Mouse (Mus musculus) kidney, postnatal 14 days (tissue): ENCODE measurements around the gene Rab8b.
"Not testable (repeated sequence)": the region's sequence is repeated elsewhere in the genome, so short reads cannot be mapped to it uniquely, and the experiment has no call there.

Experiments
- DNase-seq: peaks from one replicate; pipeline ENCODE4 v3.0.0; 2022; ENCODE audit warnings: mixed read lengths

Rab8b gene

DNA sequence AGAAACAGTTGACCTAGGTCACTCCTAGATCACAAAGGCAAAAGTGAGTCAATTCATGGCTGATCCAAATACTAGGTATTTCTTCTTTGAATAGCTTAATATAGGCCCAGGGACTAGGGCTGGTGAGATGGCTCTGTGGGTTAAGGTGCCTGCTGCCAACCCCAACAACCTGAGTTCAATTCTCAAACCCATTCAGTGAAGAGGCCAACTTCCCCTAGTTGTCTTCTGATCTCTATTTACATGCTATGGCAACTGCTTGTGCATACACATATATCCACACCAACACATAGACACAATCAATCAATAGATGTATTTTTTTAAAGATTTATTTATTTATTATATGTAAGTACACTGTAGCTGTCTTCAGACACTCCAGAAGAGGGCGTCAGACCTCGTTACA is 34.9 kb downstream of the Rab8b start:
- DNase-seq: no peak

DNA sequence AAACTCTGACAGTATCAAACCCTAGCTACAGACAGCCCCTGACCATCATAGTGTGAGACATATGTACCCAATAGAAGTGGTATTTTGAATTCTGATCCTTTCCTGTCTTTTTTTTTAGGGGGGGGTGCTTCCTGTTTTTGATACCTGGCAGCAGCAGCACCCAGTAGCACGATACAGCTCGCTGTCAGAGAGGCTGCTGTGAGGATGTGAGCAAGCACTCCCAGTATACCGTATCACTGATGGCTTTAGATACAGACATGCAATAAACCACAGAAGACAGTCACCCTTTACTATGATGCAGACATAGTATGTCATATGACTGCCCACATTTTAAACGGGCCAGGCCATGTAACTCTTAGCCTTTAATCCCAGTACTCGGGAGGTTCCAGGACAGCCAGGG is 36.0 kb downstream of the Rab8b start:
- no peak for DNase-seq

- DNase-seq: peak; percentile 13
These were observed 37.1 kb downstream of the Rab8b start for GRCm38 (mm10) chr9:66882406-66882821.

- DNase-seq: no peak
These were observed 37.6 kb downstream of the Rab8b start for GRCm38 (mm10) chr9:66881858-66882257.

DNA sequence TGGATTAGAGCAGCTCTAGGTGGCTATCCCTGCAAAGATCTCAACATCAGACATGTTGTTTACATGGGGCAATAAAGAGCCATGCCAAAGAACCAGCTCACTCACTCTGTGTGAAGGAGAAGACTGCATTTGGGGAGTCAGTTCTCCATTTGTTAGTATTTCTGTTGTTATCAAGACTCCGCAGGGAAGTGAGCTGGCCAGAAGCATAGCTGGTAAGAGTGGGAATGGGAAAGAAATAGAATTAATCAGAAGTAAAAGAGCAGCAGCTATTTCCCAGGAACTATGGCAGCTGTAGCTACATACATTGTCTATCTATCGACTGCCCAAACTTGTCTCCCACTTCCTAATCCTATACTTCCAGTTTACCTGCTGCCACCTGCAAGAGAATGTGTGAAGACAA is 38.7 kb downstream of the Rab8b start:
- no peak for DNase-seq

GRCm38 (mm10) chr9:66879486-66879885 is 40.0 kb downstream of the Rab8b start:
- no peak for DNase-seq

DNA sequence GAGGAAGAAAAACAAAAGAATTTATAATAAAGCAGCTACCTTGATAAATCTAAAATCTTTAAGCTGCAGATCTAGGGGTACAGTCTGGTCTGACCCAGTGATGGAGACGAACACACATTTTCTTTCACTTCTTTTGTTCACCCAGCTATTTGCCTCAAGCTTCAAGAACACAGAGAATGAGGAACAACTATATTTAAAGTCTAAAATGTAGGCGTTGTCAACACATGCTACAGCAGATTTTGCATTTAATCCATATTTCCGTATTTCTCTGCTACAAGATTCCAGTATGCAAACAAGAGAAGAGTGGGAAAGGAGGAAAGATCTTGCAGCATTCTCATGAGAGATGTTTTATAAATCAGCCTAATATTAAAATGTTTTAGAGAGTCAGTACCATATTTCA is 40.6 kb downstream of the Rab8b start:
- no peak for DNase-seq

DNA sequence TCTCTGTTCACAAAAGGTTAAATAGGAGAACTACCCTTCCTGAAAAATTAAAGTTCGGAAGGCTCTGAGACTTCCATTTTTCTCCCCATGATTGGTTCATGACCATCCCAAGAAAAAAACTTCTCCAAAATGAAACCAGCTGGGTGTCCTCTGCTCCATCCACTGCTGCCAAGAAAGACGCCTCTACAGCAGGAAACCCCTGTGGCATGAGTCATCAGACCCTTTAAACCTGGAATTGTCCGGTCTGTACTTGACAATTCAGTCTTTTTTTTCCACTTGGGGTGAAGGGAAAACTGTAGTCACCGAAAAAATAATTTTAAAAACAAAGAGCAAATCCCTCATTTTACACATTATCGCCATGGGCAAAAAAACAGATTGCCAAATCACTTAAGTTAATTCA is 42.9 kb downstream of the Rab8b start:
- peak; percentile 64 for DNase-seq

DNA sequence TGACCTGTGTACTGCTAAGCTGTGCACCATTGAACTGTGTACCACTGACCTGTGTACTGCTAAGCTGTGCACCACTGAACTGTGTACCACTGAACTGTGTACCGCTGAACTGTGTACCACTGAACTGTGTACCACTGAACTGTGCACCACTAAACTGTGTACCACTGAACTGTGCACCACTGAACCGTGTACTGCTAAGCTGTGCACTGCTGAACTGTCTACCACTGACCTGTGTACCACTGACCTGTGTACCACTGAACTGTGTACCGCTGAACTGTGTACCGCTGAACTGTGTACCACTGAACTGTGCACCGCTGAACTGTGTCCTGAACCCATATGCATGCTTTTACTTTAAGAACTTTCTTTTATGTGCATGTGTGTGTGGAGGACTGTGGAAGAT is 45.2 kb downstream of the Rab8b start:
- no peak for DNase-seq

GRCm38 (mm10) chr9:66873531-66873930 is 46.0 kb downstream of the Rab8b start:
- no peak for DNase-seq

GRCm38 (mm10) chr9:66873009-66873408 is 46.5 kb downstream of the Rab8b start:
- DNase-seq: not testable (repeated sequence)

DNA sequence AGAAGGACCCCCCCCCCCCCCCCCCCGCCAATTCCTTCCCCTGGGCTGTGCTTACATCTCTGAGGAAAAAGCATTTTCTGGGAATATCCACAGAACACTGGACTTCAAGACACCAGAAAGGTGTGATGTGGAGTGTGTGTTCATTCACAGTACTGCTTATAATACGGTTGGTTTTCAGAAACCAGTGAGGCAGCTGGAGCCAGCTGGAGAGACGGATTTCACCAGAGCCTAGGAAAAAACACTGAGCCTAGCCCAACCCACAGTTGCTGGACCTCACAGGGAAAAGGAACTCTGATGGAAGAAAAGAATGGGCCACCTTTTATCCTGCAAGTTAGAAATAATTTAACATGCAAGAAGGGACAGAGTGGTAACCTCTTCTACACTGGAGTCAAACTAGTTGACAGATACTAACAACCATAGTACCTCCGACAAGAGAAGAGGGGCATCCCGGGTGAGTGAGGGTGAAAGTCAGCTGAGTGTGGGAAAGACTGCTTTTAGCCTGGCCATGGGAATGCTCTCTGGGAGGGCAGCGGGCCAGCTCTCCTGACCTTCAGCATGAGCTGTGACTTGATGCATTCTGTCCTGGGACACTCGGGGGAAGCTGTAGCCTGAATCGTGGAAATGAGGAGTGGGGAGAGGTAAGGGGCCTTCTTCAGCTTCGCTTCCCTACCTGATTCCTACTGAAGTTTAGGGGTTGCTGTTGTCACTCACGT is 47.3 kb downstream of the Rab8b start:
- peak; percentile 73 for DNase-seq

DNA sequence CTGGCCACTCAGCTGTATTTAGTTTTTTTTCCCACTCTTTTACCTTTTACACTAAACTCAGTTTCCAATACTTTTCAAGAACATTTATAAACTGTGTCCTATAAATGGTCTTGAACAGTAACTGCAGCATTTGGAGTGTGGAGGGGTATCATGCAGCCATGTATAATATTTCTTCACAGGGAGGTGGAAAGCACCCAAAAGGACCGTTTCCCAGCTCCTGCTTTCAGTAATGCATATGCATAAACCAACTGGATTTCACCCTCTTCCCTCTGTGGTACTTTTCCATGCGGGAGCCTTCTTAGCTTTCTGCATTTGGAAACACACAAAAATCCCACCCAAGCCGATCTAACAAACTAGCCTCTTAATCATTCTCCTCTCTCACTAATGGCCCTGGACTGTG is 54.8 kb downstream of the Rab8b start:
- DNase-seq: peak; percentile 18

DNA sequence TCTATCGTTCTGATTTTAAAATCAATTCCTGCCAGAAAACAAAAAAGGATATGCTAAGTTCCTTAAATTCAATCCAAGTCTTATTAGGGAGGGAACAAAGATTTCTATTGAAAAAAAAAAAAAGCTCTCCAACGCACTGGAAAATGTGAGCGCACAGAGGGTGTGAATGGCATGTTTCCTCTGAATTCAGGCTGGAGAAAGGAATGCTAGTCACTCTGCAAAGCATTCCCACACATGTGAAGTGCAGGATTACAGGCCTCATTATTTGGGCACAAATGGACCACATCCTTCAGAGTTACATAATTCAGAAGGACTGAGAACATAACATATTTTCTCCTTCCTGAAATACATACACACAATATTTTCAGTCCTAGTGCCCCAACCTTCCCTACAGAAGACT is 56.0 kb downstream of the Rab8b start:
- no peak for DNase-seq

- DNase-seq: no peak
These were observed 57.3 kb downstream of the Rab8b start for GRCm38 (mm10) chr9:66862202-66862601.

DNA sequence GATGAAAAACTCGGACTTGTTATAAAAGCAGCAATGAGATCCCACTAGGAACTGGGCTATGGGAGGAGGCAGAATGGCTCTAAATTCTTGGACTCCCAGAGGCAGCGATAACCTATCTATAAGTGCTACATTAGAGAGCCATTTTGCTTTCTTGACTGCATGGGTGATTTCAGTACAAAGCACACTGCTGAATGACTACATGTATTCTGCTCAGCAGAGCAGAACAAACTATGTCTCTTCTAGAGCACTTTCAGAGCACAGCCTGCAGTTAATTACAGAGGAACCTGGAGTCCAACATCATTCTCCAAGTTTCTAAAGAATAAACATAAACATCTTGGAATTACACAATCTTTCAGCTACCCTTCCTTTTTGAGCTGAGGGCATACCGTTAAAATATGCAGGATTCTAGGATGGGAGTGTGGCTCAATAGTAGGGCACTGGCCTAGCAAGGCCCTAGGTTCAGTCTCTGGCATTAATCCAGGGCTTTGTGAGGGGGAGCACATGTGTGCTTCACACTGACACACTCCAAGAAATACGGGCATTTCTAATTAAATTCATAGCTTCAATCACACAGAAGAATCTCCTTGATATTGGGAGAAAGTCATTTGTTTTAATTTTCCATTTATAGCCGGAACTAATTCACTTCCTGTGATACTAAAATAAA is 58.3 kb downstream of the Rab8b start:
- DNase-seq: peak; percentile 17

DNA sequence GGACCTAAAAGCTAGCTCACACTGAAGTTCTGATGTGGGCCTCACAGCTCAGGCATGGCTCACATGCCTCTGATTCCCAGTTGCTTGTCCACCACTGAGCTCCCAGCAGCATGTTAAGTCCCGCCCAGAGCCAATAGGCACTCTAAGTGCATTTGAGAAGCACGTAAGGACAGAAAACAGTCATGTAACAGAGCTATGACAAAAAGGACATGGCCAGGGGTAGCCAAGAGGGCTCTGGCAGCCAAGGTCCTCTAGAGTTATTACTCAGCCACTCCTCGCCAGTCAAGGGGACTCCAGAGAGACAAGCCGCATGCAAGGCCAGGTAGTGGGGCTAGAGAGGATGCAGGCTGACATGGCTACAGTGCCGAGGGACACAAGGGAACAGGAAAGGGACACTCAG is 60.0 kb downstream of the Rab8b start:
- no peak for DNase-seq

GRCm38 (mm10) chr9:66855865-66856264 is 63.6 kb downstream of the Rab8b start:
- DNase-seq: no peak

DNA sequence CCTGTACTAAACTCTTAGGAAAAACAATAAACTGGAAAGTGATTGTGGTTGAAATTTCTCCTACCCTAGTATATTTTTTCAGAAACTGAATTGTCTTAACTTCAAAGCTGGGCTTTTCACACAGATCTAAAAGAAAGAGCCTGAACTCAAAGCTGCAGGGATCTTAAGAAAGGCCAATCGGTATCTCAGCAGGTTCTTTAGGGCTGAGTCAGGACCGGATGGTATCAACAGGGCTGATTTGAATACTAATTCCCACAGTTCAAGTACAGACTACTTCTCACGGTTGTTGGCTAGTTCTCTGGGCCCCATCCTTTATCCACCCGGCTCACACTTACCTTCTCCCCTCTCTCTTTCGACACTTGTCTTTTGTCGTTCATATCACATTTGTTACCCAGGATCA is 66.9 kb downstream of the Rab8b start:
- no peak for DNase-seq

DNA sequence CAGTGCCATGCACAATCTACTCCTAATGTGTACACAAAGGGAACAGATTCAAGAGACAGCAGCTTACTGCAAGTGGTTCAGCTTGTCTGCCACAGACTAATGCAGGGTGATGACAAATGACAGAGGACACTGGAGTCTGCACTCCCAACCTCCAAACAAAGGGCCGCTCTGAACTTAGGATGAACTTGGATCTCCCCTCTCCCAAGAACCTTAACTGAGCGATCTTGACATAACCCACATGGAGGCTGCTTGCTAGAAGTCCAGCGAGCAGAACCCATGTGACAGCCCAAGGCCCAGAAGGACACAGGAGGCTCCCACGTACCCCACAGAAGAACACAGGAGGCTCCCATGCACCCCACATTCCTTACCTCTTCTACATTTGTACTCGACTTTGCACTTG is 68.5 kb downstream of the Rab8b start:
- DNase-seq: peak; percentile 41

DNA sequence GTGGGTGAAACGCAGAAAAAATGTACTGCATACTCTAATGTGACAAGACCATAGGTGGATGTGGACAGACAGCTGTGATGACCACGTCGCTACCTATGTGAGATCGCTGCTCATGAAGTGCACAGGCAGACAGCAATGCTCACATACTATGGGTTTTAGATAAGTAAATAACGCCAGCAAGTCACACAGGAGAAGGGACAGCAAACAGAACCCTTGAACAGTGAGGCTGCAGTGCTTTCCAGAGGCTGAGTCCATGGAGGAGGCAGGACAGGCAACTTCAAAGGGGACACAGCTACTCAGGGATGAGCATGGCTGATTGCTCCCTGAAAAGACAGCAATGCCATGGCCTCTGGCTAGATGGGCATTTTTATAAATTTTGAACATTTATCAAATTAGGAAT is 72.7 kb downstream of the Rab8b start:
- no peak for DNase-seq

DNA sequence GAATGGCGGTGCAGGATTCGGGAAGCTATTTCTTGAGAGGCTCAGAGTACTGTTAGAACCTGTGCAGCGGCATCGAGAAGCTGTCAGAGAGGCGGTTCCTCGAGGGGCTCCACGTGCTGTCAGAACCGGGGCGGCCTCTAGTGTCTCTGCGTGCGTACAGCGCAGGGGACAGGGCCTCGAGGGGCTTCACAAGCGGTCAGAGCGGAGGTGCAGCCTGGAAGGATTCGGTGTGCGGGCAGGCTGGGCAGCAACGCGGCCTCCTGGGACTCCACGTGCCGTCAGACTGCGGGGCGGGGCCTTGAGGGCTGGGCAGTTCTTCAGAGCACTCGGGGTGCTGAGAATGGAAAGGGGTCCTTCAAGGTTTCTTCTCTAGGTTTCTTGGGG is 84.4 kb downstream of the Rab8b start:
- DNase-seq: no peak

- DNase-seq: peak; percentile 100
These were observed 85.0 kb downstream of the Rab8b start, which contains the start of gene Aph1c for GRCm38 (mm10) chr9:66834318-66835096. TSS of gene Aph1c (minus strand) at chr9:66834726.

DNA sequence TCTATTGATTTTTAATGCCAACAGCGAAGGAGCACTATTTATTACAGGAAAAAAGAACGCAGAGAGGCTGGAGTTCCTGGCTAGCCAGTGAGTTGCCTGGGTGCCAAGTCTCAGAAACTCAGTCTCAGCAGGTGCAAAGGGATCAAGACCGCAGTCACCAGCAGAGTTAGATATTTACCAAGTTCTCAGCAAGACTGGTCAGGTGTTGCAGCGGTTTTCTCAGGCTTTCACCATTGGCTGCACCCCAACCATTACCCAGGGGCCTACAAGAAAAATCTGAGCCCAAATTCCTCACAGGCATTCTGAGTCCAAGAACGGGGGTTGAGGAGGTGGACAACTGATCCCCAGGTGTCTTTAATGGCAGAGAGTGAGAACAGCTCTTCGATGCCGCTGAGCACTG is 85.6 kb downstream of the Rab8b start:
- peak; percentile 67 for DNase-seq
